Mouse (Mus musculus): Measurements from ENCODE around the gene Agtpbp1.

GRCm38 (mm10) chr13:59542411-59542810 lies 42.6 kb downstream of the Agtpbp1 start:
- TF ChIP-seq CHD2 (IDR thresholded peaks at IDR 0.05; ENCODE audit: low read depth, low read length) (no peak), MAFK (IDR thresholded peaks at IDR 0.05; ENCODE audit: insufficient read depth, low read depth, low read length) (no peak), HCFC1 (IDR thresholded peaks at IDR 0.05; ENCODE audit: borderline replicate concordance, insufficient read depth, low read length) (no peak)
